In genomic region chr4:92024498-92025113, GRCm38 (mm10) we compare ENCODE assay signal across 27 mouse cellular contexts.
"Had no signal": no experiment of that assay in that cellular context is flagged by ENCODE, and none has a peak within 500 bp of the region (broad histone marks: within the 10 kb centered on the region; RNA-seq: fewer than 3 reads in every experiment).

No protein-coding gene starts in this region.

- H3K4me1 ChIP-seq: embryonic facial prominence, embryonic 10.5 days; embryonic facial prominence, embryonic 12.5 days; embryonic facial prominence, embryonic 13.5 days; embryonic facial prominence, embryonic 15.5 days; forebrain, embryonic 10.5 days; forebrain, embryonic 12.5 days; forebrain, embryonic 13.5 days; forebrain, embryonic 15.5 days had no signal

- H3K9ac ChIP-seq: embryonic facial prominence, embryonic 12.5 days; embryonic facial prominence, embryonic 13.5 days; embryonic facial prominence, embryonic 15.5 days; forebrain, embryonic 12.5 days; forebrain, embryonic 13.5 days; forebrain, embryonic 15.5 days; forebrain, postnatal 0 days had no signal

- H3K27ac ChIP-seq: embryonic facial prominence, embryonic 10.5 days; embryonic facial prominence, embryonic 12.5 days; embryonic facial prominence, embryonic 13.5 days; embryonic facial prominence, embryonic 15.5 days; forebrain, embryonic 10.5 days; forebrain, embryonic 12.5 days; forebrain, embryonic 13.5 days; forebrain, embryonic 15.5 days; gastrocnemius, adult 2 months; heart, adult 2 months had no signal

- H3K27me3 ChIP-seq: embryonic facial prominence, embryonic 12.5 days; embryonic facial prominence, embryonic 13.5 days; embryonic facial prominence, embryonic 15.5 days; forebrain, embryonic 12.5 days; forebrain, embryonic 13.5 days; forebrain, embryonic 15.5 days had no signal

- H3K36me3 ChIP-seq: embryonic facial prominence, embryonic 10.5 days; embryonic facial prominence, embryonic 12.5 days; embryonic facial prominence, embryonic 13.5 days; embryonic facial prominence, embryonic 15.5 days; forebrain, embryonic 10.5 days; forebrain, embryonic 12.5 days; forebrain, embryonic 15.5 days had no signal

- H3K9me3 ChIP-seq: embryonic facial prominence, embryonic 10.5 days; embryonic facial prominence, embryonic 12.5 days; embryonic facial prominence, embryonic 13.5 days; embryonic facial prominence, embryonic 15.5 days; forebrain, embryonic 10.5 days; forebrain, embryonic 12.5 days; forebrain, embryonic 13.5 days; forebrain, embryonic 15.5 days had no signal

- DNase-seq: cerebellum, adult 9-10 months; cerebellum, adult 9-11 months; cerebellum, postnatal 10 days; cerebellum, postnatal 14 days; cerebellum, postnatal 25 days; cerebellum, postnatal 36 days; embryo, embryonic 11 days; forebrain, postnatal 0 days; gastrocnemius, adult 2 months; gastrocnemius, postnatal 10 days; gastrocnemius, postnatal 14 days; gastrocnemius, postnatal 25 days; gastrocnemius, postnatal 36 days; heart, adult 11 months; heart, adult 18-20 months; heart, adult 2 months had no signal

- H3K4me2 ChIP-seq: embryonic facial prominence, embryonic 12.5 days; embryonic facial prominence, embryonic 13.5 days; embryonic facial prominence, embryonic 15.5 days; forebrain, embryonic 12.5 days; forebrain, embryonic 13.5 days; forebrain, embryonic 15.5 days had no signal

- ATAC-seq: forebrain, embryonic 13.5 days; forebrain, embryonic 14.5 days; forebrain, embryonic 15.5 days; forebrain, embryonic 16.5 days; forebrain, postnatal 0 days had no signal

- H3K4me3 ChIP-seq: embryonic facial prominence, embryonic 10.5 days; embryonic facial prominence, embryonic 12.5 days; embryonic facial prominence, embryonic 13.5 days; embryonic facial prominence, embryonic 15.5 days; erythroblast, embryonic 14.5 days; forebrain, embryonic 10.5 days; forebrain, embryonic 12.5 days; forebrain, embryonic 13.5 days; forebrain, embryonic 15.5 days; gastrocnemius, adult 2 months; heart, adult 2 months had no signal
